Mouse (Mus musculus): ENCODE results near the gene Mrpl45.

Mrpl45 gene

GRCm38 (mm10) chr11:97333896-97334295 lies 18.4 kb downstream of the Mrpl45 start:
- no peak for DNase-seq (ENCODE audit: low spot score)

DNA sequence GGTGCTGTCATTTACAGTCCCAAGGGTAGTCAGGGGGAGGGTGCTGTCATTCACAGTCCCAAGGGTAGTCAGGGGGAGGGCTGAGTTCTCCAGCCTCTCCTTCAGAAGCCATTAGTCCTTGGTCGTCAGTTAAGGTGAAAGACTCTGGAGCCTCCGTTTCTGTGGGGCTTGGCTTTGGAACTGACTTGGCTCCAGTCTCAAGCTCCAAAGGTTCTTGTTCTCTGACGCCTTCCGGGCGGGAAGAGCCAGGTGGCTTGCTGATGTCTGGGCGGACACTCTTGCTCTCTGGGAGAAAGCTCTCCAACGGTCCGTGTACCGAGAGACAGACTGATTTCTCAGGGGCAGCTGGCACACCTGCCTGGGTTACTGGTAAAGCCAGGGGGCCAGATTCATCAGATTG lies 18.9 kb downstream of the Mrpl45 start:
- no peak for DNase-seq (ENCODE audit: low spot score)

GRCm38 (mm10) chr11:97336238-97336637 lies 20.7 kb downstream of the Mrpl45 start:
- DNase-seq (ENCODE audit: low spot score): no peak

- DNase-seq (ENCODE audit: low spot score): no peak
Observed at GRCm38 (mm10) chr11:97336751-97337345, 21.3 kb downstream of the Mrpl45 start.

- DNase-seq (ENCODE audit: low spot score): no peak
Observed at GRCm38 (mm10) chr11:97337363-97337762, 21.8 kb downstream of the Mrpl45 start.

DNA sequence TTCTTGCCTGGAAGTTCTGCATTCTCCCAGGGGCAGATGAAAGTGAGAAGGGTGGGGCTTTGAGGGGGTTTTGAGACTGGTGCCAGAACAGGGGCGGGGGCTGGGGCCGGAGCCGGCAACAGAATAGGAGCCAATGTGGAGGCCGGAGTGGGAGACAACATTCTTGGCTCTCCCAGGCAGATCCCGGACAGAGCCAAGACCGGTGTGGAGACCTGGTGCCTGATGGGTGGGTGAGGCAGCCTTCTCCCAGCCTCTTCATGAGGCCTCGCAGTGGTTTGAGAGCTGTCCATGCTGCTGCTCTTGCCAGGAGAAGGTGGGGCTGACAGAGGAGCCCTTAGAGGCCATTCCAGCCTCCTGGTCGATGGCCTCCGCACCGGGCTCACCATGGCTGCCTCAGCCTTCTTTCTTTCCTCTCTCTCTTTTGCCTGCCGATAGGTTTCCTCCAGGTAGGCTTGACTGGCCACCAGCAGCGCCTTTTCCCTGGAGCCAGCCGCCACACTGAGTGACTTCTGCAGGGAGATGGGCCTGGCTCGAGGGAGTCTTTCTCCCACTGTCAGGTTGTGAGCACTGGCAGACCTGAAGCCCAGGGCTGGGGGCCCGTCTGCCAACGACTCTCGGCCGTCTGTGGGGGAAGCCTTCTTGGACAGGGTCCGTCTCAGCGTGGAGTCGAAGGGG lies 22.9 kb downstream of the Mrpl45 start:
- DNase-seq (ENCODE audit: low spot score): no peak

DNA sequence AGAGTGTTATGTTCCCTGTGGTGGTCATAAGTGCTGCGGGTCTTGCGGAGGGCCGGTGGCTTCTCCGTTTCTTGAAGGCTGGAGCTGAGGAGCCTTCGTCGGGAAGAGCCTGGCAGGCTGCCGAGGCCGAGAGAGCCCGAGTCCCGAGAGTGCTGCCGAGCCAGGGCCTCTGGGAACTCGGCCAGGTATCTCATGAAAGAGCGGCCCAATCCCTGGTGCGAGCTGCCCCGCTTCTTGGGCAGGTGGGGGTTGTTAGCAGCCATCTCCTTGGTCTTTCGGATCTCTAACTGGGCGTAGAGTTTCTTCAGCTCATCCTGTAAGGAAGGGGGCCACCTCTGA lies 23.4 kb downstream of the Mrpl45 start:
- no peak for DNase-seq (ENCODE audit: low spot score)

DNA sequence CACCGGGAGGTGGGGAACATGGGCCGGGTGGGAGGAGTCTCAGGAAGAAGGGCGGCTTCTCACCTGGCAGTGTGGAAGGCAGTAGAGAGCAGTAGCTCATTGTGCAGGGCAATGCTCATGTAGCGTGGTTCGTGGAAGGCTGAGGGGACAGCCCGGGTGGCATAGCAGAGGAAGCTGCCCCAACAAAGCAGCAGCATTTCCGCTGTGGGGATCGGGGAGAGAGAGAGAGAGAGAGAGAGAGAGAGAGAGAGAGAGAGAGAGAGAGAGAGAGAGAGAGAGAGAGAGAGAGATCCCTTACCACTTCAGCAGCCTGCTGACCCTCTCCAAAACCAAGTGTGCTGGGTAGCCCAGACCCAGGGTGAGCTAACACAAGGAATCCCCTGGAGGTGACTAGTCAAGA lies 27.7 kb downstream of the Mrpl45 start:
- DNase-seq (ENCODE audit: low spot score): no peak

- peak; percentile 55 for DNase-seq (ENCODE audit: low spot score)
Observed at GRCm38 (mm10) chr11:97343619-97344018, 28.1 kb downstream of the Mrpl45 start.

DNA sequence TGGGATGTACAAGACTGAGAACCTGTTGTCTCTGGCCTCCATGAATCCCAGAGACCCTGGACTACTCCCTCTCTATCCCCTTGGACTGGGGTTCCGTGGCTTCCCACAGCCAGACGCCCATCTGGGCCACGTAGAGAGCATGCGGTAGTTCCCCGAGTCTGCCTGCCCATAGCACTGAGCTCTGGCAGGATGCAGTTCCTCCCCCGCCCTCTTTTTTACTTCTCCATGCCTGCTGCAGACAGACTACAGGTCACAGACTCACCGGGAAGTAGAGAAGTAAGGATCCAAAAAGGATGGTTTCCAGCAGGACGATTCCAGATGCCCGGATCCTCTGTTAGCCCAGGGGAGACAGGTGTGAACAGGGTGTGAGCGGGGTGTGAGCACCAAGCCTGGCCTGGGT lies 29.9 kb downstream of the Mrpl45 start:
- no peak for DNase-seq (ENCODE audit: low spot score)

- no peak for DNase-seq (ENCODE audit: low spot score)
Observed at GRCm38 (mm10) chr11:97346383-97346782, 30.9 kb downstream of the Mrpl45 start.

- no peak for DNase-seq (ENCODE audit: low spot score)
Observed at GRCm38 (mm10) chr11:97347291-97347690, 31.8 kb downstream of the Mrpl45 start.

GRCm38 (mm10) chr11:97350035-97350434 lies 34.5 kb downstream of the Mrpl45 start:
- DNase-seq (ENCODE audit: low spot score): no peak

- no peak for DNase-seq (ENCODE audit: low spot score)
Observed at GRCm38 (mm10) chr11:97352027-97352684, 36.6 kb downstream of the Mrpl45 start, which contains the start of gene Gpr179. Gene Gpr179, minus strand, starts transcription at chr11:97352077.

DNA sequence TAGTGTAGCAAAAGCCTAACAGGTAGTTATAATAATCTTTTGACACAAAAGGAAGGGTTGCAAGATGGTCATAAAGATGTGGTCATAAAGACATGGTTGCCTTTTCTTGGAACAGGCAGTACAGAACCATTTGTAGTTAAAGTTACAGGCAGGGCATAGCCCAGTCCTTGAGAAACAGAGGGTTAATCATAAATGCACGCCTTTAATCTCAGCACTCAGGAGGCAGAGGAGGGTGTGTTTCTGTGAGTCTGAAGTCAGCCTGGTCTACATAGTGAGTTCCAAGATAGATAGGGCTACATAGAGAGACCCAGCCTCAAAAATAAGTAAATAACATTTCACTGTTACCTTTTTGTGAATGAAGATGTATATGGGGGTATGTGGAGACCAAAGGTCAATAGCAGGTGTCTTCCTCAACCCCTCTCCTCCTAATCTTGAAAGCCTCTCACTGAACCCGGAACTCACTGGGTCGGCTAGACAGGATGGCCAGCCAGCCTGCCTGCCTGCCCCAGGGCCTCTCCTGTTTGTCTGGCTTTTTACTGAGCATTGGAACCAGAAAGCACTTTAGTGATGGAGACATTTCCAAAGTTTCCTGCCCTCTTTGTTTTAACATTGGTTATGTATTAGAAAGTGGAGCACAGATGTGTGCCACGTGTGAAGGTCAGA lies 37.5 kb downstream of the Mrpl45 start:
- DNase-seq (ENCODE audit: low spot score): no peak

DNA sequence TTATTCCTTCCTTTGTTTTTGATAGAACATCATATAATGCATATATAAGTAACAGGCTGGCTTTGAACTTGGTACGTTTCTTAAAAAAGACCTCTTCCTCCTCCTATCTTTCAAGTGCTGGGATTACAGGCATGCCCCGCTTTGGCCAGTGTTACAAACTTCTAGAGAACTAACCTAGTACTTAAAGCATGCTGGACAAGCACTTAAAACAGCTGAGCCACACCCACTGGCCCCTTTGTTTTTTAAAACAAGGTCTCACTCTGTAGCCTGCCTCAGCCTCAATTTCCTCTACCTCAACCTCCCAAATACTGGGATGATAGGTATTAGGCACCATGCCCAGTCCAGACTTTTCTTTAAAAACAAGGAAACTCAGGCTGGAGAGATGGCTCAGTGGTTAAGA lies 39.1 kb downstream of the Mrpl45 start:
- no peak for DNase-seq (ENCODE audit: low spot score)

DNA sequence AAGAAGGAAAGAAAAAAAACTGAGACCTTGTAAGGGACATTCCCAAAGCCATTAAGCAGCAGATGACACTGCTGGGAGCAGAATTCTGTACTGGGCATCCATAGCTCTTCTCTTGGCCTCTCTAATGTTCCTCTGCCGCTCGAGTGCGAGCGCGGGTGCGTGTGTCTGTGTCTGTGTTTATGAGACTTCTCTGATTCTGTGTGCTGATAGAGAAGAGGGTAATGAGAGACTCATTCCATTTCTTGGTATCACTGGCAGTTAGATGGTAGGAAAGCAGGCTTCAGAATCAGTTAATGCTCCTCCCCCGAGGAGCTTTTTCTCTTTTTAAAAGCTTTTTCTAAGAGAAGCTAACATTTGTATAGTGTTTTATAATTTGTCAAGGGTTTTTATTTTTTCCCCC lies 39.7 kb downstream of the Mrpl45 start:
- DNase-seq (ENCODE audit: low spot score): no peak

DNA sequence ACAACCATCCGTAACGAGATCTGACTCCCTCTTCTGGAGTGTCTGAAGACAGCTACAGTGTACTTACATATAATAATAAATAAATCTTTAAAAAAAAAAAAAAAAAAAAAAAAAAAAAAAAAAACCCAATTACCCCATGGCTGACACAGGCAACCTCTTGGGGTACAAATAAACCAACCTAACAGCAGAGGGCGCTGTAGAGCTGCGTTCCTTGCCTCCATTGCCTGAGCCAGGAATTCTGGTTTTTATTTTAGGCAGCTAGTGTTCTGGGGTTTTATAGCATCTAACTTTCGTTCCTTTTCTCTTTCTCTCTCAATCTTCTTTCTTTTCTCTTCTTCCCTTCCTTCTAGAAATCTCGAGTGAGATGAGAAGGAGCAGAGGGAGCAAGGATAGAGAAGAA lies 42.1 kb downstream of the Mrpl45 start:
- DNase-seq (ENCODE audit: low spot score): peak; percentile 79

DNA sequence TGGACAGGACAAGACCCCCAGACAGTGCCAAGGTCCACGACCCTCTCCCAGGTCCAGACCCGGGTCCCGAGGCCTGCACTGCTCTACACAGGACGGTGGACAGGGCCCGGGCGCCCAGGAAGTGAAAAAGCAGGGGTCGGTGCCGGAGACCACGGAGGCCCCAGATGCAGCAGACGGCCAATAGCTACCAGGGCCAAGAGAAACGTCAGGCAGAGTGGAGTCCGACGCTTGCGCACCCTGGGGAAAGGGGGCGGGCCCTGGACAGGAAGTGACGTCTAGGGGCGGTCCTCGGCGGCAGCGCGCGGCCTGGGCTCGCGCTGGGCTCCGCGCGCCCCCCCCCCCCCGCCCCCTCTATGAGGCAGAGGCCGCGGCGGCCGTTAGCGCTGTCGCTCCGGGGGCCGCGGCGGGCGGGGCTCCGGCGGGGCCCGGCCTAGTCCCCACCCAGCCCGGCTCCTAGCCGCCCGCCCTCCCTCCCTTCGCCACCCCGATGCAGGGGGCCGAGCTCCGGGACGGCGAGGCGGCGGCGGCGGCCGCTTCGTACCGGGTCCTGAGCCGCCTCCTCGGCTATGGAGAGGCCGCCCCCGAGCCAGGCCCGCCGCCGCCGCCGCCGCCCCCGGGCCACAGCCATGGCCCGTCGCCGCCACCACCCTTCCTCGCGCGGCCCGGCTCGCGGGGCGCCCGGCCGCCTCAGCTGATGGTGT lies 46.6 kb downstream of the Mrpl45 start, which contains the start of gene Socs7:
TSS of gene Socs7 (plus strand) at position 604 of the 701 bp plus-strand sequence.
- peak; percentile 84 for DNase-seq (ENCODE audit: low spot score)

GRCm38 (mm10) chr11:97362649-97362942 lies 47.1 kb downstream of the Mrpl45 start:
- DNase-seq (ENCODE audit: low spot score): no peak

DNA sequence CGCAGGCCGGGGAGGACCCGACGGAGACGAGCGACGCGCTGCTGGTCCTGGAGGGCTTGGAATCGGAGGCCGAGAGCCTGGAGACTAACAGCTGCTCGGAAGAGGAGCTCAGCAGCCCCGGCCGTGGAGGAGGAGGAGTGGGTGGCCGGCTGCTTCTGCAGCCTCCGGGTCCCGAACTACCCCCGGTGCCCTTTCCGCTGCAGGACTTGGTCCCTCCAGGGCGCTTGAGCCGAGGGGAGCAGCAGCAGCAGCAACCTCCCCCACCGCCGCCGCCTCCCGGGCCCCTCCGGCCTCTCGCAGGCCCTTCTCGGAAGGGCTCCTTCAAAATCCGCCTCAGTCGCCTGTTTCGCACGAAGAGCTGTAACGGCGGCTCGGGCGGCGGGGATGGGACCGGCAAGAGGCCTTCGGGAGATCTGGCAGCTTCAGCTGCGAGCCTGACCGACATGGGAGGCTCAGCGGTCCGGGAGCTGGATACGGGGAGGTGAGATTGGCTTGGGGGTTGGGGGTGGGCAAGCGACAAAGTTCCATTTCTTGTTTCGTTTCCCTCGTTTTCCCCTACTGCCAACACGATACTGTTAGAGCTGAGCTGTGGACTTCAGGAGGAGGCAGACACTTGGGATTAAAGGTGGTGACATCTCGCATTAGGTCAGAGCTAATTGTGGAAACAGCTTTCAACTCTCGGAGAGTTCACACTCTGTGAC lies 47.6 kb downstream of the Mrpl45 start:
- peak; percentile 48 for DNase-seq (ENCODE audit: low spot score)

DNA sequence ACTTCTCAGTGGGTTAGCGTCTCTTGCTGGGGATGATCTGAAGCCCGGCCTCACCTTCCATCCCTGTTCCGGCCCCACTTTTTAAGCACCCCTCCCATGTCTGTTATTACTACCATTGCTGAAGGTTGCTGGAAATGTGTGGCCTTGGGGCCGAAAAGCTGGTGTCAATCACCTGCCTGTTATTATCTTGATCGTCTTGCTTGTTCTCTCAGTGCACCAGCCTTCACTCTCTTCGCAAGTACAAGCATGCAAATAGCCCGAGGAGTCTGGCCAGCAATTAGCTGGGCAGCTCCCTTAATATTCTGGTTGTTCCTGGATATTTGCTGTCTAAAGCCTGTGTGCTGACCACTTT lies 48.1 kb downstream of the Mrpl45 start:
- DNase-seq (ENCODE audit: low spot score): peak; percentile 44
